Mouse (Mus musculus): Measurements from ENCODE around the gene Cpt1a. TPM values are rescaled to one million over a fixed set of nuclear protein-coding genes. Genes with fewer than 3 reads are reported as not detected.
A peak's percentile ranks its signal among the peaks of the same experiment; 100 is the strongest.

Cpt1a gene
- total RNA-seq, 2 experiments from 2014 or later: 126 to 144 TPM

DNA sequence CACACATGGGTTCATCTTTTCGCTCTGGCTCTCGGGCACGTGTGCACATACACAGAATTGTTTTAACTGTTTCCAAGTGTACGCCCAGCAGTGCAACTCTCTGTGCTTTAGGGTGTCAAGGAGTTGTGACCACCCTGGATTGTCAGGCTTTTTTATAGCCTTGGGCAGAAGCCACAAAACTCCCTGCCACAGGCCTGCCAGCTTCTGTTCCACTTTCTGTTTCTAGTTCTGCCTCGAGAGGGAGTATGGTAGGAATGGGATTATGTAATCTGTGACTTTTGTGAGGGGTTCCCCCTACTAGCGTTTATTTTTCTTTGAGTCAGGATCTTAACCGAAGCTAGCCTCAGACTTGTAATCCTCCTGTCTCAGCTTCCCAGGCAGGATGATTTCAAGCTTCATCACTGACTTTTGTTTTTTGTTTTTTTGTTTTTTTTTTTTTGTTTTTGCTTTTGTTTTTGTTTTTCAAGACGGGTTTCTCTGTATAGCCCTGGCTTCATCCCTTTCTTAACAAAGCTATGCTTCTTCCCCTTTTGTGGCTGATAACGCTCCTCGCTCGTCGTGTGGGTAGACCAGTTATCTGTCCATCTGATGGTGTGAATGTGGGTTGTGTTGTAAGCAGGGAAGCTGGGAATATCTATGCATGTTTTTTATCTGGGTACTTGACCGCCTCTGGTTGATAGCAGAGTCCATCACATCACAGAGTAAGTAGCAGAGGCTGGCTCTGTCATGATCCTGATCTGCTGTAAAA, 37.9 kb downstream of the Cpt1a start:
- DNase-seq: peak in 1 of 2 experiments; percentile 28
- intact Hi-C loops (cut with DNase I): loop anchor here (5.0 kb wide), 1 partner anchor 68 kb away; no protein-coding TSS in a partner anchor

DNA sequence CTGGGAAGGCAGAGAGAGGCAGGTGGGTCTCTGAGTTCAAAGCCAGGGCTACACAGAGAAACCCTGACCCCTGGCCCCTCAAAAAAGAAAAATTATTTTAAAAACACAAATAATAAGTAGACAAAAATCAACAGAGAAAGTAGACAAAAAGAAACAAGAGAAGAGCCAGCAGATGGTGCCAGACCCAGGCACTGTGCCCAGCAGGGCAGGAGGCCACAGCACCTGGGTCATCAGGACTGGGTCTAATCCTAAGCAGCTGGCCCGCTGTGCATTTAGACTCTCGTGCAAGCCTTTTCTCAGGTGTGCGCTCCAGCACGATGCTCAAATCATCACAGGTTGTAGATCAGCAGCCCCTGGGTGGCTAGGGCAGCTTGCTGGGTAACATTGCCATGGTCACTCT, 41.4 kb downstream of the Cpt1a start:
- intact Hi-C loops (cut with DNase I): no loop called here
- no peak for DNase-seq

DNA sequence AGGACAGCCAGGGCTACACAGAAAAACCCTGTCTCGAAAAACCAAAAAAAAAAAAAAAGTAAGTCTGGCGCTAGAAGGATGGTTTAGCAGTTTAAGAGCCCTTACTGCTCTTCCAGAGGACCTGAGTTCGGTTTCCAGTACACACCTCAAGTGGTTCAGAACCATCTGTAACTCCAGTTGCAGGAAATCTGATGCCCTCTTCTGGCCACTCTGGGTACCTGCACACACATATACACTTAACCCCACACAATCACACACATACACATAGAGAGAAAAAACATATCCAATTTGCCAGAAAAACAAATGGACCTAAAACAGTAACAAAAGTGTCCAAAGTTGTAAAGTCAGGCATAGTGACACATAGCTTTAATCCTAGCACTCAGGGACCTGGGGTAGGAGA, 43.0 kb downstream of the Cpt1a start:
- intact Hi-C loops (cut with DNase I): no loop called here
- DNase-seq: no peak

DNA sequence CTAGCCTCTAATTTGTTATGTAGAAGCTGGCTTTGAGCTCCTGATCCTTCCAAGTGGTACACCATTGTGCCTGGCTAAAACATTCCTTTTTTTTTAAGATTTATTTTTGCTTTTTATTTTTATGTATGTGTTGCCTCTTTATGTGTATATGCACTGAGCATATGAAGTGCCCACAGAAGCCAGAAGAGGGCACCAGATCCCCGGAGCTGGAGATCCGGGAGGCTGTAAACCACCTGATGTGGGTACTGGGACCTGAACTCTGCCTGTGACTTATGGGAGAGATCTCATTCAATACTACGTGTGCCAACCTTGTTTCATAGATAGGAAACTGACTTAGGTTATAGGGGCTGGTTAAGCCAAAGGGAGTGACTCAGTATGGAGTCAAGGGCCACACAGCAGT, 46.1 kb downstream of the Cpt1a start:
- intact Hi-C loops (cut with DNase I): no loop called here
- no peak for DNase-seq

DNA sequence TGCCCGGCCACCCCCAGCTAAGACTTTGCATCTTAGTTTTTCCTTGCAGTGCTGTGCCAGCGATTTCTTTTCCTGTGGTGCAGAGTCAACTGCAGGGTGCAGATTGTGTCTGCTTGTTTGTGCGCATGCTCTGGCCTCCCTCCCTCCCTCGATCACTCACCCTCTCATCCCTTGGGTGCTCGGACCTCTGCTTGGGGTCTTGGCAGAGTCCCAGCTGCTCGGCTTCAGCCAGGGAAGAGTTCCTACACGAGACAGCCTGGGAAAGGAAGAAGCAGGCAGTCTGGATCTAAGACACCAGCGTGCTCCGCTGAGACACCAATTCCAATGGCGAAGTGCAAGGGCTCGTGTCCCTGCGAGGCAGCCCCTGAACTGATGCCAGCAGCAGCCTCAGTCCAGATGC, 51.2 kb downstream of the Cpt1a start:
- peak; percentile 38 to 52 for DNase-seq
- intact Hi-C loops (cut with DNase I): no loop called here

DNA sequence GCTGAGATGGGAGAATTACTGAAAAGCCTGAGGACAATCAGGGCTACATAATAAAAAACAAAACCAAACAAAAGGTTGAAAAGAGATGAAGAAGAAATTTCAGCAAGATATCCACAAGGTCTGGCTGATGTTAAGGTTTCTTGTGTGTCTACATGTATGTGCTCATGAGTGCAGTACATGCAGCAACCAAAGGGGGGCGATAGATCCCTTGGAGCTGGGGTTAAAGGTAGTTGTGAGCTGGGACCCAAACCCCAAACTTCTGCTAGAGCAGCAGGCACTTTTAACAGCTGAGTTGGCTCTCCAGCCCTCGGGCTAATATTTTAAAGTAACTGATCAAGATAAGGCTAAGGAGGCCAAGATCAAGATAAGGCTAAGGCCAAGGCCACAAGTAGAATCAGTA, 51.9 kb downstream of the Cpt1a start:
- intact Hi-C loops (cut with DNase I): no loop called here
- DNase-seq: peak in 1 of 2 experiments; percentile 40

DNA sequence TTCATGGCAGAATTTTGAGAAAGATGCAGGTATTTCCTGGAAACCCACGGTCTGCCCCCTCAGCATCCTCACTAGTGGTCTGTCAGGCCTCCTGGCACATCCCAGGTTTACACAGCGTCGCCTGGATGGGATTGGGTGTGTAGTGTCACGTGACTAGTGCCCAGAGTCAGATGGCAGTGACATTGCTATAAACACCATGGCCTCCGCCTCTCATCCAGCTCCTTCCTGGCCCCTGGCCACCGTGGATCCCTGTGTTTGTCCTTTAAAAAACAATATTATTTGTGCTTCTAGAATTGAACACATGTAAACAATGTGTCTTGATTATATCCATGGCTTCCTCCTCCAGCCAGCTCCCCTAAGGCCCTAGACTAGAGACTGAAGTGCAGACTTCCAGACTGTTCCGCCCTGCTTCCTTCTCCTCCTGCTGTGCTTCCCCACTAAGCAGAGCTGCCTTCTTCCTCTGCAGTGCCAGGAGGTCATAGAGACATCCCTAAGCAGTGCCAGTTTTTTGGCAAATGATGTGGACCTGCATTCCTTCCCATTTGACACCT, 53.9 kb downstream of the Cpt1a start:
- intact Hi-C loops (cut with DNase I): no loop called here
- no peak for DNase-seq

DNA sequence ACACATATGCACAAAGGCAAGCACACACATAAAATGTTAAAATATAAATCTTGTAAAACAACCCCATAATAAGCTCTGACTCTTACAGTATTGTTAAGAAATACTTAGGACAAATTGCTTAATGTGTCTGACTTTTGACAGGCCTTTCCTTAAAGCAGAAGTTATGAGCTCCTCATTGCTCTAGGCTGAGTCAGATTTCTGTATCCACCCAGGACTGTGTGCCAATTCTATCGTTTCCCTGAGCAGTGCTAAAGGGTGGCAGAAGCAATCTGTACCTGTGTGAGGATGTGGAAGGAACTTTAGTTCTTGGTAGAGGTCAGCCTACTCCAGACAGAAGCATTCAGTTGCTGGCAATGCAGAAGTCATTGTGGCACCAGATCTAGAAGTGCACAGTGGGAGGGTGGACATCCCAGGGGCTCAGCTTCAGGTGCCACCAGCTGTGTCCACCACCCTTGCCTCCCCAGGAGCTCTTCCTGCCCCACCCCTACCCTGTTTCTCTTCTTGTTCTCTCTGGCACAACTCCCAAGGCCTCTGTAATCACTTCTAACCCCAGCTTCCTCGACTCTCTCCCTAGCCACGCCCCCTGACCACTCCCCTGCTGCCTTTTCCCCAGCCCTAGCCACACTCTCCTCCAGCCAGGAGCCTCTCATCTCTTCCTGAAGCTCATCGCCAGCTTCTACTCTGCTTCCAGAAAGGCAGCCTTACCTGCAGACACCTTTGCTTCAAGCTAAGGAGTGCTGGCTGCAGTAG, 55.0 kb downstream of the Cpt1a start:
- no peak for DNase-seq

DNA sequence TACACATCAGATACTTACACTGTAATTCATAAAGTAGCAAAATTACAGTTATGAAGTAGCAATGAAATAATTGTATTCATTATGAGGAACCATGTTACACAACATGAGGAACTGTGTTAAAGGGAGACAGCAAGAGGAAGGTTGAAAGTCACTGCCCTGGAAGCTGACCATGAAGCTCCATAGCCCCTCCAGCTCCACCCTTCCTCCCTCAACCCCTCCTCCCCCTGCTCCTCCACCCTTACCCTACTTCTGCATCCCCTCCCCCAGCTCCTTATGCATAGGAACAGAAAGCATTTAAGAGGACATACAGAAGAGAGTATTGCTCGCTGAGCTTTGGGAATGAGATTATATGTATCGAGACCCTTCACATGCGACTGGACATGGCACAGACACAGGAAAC, 56.5 kb downstream of the Cpt1a start:
- intact Hi-C loops (cut with DNase I): no loop called here

More for the DNA sequence above, 55.0 kb downstream of the Cpt1a start:
- intact Hi-C loops (cut with DNase I): no loop called here

DNA sequence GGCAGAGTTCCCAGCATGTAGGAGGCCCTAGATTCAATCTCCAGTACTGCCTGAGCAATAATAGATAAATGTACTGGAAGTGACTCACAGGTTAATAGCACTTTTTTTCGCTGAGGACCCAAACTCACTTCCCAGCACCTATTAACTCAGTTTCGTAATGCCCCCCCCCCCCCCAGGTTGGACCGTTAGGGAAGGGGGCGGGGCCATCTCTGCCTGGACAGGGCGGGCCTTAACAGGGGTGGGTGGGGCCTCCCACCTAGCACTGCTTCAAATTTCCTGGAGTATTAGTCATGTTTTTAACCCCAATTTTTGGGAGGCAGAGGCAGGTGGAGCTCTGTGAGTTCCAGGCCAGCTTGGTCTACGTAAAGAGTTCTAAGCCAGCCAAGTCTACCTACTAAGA, 65.9 kb downstream of the Cpt1a start:
- no peak for DNase-seq
- intact Hi-C loops (cut with DNase I): no loop called here

More for the DNA sequence above, 56.5 kb downstream of the Cpt1a start:
- DNase-seq: no peak

DNA sequence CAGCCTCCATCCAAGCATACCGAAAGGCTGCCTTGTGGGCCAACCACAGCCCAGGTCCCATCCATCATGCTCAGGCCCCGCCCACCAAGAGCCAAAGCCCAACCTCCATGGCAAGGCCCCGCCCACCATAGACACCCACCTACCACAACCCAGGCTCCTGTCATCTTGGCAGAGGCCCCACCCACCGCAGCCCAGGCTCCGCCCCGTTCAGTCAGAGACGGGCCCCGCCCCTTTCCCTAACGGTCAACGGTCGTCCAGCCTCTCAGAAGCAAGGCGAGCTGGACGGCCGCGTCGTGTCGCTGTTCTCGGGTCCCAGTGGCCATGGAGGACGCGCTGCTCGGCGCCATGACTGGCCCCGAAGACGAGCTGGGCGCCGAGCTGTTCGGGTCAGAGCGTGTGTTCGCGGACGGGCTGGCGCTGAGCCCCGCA, 66.5 kb downstream of the Cpt1a start, which contains the start of gene Tesmin:
TSS of gene Tesmin (plus strand) at position 229 of the 429 bp plus-strand sequence.
- DNase-seq: peak; percentile 89 to 93
- intact Hi-C loops (cut with DNase I): loop anchor here (1.0 kb wide), 1 partner anchor 63 kb away; no protein-coding TSS in a partner anchor

DNA sequence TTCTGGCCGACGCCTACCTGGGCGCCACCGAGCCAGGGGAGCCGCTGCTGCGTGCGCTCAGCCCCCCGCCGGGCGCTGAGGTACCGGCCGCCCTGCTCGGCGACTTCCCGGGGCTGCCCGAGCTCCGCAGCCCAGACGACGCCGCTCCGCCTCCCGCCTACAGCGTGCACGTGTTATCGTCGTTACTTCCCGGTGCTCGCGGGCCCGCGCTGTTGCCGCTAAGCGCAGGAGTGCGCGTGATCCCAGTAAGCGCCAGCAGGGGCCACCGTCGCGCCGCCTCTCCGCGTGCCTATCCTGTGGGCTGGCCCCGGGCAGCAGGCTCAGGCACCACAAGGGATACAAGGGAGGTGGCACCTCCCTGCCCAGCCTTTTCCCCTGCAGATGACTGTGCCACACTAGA, 67.0 kb downstream of the Cpt1a start:
- DNase-seq: peak; percentile 93 to 94
- intact Hi-C loops (cut with DNase I): loop anchor here (1.0 kb wide), 1 partner anchor 62 kb away; no protein-coding TSS in a partner anchor

DNA sequence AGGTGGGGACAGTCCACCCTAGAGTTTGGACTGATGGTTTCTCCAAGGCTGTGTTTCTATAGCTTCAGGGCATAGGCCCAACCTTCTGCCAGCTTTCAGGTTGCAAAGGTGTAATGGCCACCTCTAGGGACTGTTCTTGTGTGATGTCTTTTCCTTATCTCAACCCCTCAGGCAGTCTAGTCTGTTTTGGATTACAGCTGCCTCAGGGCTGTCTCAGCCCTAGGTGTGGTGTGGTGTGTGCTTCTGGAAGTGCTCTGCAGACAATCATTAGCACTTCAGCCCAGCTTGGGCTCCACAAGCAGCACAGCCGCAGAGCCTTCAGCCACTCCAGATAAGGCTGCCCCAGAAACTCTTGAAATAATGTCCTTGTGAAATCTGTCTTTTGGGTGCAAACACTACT, 70.2 kb downstream of the Cpt1a start:
- intact Hi-C loops (cut with DNase I): loop anchor here (10.0 kb wide), 1 partner anchor 192 kb away; no protein-coding TSS in a partner anchor
- no peak for DNase-seq

DNA sequence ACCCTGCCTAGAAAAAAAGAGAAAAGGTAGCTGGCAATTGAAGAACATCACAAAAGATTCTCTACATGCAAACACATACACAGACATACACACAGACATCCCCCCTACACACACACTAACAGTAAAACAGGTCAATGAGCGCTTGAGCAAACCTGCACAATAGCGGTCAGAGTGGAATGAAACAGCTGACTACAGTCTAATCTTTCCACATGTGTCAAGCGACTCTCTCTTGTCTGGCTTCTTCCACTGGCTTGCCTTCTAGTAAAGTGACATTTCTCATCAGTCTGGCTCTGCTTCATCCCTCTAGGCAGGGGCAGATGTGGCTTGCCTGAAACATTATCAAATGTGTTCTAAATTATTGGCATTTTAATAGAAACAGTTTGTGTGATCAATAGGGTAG, 72.1 kb downstream of the Cpt1a start:
- intact Hi-C loops (cut with DNase I): loop anchor here (10.0 kb wide), 1 partner anchor 191 kb away; no protein-coding TSS in a partner anchor
- no peak for DNase-seq

DNA sequence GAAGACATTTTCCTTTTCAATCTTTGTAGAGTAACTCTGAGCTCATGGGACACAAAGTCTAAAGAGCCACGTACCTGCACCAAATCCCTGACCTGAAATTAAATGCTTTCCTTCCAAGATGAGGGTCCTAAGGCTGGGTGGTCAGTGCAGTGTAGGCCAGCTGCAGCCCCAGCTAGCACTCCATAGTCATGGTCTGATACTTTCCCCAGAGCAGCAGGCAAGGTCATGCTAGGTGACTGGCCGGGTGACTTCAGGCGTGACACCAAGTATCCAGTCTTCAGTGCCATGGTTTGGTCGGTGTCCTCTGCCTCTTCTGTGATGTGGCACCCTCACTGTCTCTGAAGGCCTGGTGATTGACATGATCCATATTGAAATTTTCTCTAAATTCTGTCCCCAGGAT, 77.9 kb downstream of the Cpt1a start:
- intact Hi-C loops (cut with DNase I): no loop called here
- DNase-seq: no peak

DNA sequence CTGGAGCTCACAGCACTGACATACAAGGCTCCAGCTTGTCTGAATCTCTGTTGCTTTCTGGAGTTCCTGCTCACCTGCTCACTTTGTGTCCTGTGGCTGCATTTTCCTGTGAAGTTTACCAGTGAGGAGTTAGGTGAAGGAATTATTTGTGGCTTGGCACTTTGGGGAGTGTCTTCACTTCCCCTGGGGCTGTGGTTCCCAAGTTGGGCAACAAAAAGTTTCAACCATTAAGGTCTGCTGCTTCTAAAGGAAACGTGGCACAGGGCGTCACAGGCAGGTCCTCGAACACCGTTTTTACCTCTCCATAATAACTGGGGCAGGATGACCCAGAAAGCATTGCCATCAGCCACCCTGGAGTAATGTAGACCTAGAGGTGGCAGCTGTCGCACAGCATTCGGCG, 79.4 kb downstream of the Cpt1a start:
- intact Hi-C loops (cut with DNase I): no loop called here

DNA sequence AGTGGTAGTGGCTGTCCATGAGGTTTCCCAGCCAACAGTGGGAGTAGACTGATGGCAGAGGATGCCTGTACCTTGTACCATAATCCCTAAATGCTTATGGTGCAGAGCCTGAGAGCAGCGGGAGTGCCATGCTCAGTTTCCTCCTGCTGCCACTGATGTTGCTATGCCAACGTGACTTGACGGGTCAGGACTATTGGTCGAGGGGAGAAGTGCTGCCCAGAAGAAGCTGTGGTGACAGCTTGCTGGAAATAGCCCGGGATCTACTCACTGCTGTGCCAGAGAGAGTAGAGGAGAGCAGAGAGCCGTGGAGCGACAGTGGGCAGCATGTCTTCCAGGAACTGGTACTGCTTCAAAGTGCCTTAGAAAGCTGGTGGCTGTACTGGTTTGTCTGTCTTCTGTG, 79.8 kb downstream of the Cpt1a start:
- intact Hi-C loops (cut with DNase I): no loop called here
- peak; percentile 36 to 52 for DNase-seq

More for the DNA sequence above, 79.4 kb downstream of the Cpt1a start:
- DNase-seq: no peak

DNA sequence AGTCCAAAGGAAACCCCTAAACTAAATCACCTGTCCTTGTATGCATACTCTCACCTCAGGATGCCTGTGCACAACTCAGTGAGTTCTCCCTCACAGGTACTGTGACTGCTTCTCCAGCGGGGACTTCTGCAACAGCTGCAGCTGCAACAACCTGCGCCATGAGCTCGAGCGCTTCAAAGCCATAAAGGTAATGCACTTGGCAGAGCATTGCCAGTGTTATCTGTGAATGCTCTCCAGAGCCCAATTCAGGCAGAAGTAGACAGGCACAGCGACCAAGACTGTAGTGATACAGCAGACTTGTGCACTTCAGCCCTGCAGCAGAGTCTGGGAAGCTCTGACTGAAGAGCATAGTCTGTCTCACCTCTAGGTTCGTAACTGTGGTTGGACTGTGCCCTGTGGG, 80.3 kb downstream of the Cpt1a start:
- intact Hi-C loops (cut with DNase I): no loop called here
- no peak for DNase-seq

DNA sequence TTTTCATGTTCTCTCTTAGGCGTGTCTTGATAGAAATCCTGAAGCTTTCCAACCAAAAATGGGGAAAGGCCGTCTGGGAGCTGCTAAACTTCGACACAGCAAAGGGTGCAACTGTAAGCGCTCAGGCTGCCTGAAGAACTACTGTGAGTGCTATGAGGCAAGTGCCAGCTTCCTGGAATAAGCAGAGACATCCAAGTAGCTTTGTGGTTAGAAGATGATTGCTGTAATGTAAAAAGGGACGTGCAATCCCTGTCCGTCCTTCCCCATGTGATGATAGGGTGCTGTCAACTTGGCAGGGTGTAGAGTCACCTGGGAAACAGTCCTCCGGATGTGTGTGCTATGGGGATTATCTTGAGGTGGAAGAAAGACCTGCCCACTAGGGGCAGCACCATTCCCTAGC, 81.9 kb downstream of the Cpt1a start:
- intact Hi-C loops (cut with DNase I): no loop called here
- no peak for DNase-seq

DNA sequence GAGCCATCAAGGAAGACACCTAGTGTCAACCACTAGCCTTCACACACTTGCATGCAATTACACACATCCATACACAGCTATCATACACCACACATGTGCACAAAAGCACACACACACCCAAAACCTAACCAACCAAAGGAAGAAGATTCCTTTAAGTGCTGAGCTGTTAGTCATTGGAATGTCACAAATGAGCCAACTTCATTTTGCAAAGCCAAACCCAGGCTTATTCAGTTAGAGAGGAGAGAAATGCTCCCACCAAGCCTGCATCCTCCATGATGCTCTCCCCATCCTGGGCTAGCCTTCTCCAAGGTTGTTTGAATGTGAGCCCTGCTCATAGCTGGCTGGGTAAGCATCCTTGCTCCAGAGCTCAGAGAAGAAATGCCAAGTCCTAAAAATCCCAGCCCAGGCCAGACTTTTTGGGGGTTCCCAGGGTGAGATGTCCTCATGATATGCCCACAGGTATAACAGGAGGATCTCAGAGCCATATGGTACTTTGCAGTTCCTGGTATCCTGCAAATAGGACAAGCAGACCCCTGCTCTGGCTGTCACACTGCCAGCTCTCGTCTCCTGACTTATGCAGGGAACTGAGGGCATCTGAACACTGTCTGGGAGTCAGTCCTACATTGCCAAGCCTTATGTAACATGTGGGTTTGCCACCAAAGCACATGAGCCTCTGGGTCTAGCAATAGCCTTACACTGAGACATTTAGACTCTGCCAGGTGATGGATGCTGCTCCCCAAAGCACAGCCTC, 83.6 kb downstream of the Cpt1a start:
- no peak for DNase-seq
- intact Hi-C loops (cut with DNase I): no loop called here

DNA sequence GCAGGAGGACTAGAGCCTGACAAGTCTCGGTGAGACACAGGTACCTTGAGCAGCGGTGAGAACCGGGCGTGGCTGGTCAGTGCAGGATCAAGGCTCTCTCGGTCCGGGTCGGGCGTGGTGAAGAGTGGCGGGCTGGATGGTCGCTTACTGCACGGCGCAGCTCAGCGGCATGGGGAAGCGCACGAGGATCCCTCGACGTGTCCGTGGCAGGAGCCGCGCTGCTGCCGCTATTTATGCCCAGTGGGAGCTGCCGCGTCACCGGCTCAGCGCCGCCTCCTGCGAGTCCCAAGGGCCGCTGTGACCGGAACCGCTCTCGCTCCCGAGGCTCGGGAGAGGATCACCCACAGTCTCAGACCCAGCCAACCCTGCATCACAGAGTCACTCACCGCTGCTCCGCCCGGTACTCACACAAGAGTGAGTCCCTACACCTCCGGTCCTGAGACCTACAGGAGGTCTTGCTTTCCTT, 92.2 kb downstream of the Cpt1a start, which contains the start of gene Gal:
TSS of gene Gal (minus strand) at position 277 of the 466 bp plus-strand sequence.
- intact Hi-C loops (cut with DNase I): no loop called here
- peak; percentile 24 to 45 for DNase-seq
